Mouse (Mus musculus) urinary bladder, adult 2 months (tissue): ENCODE data around the gene Trappc1. TPM values are rescaled to one million over a fixed set of nuclear protein-coding genes. Genes with fewer than 3 reads are reported as not detected.

Experiments
- DNase-seq: peaks from one replicate; pipeline ENCODE4 v3.0.0; 2022; ENCODE audit warnings: low spot score
- polyA plus RNA-seq: library from polyadenylated mRNA; depleted of rRNA; stranded (reverse); fragments of >200 nt; gene quantifications from 2 replicates; pipeline ENCODE4 v1.2.3, GENCODE M21; 2012; rRNA removed

Trappc1 gene
- polyA plus RNA-seq, 1 experiment: 56.2 TPM

- no peak for DNase-seq
These were observed 45.6 kb downstream of the Trappc1 start, which contains the start of gene Chd3 for GRCm38 (mm10) chr11:69369215-69369989. Gene Chd3, minus strand, starts transcription at chr11:69369406.

- no peak for DNase-seq
These were observed 46.4 kb downstream of the Trappc1 start for GRCm38 (mm10) chr11:69369990-69370816.

GRCm38 (mm10) chr11:69370817-69371215 is 47.0 kb downstream of the Trappc1 start:
- DNase-seq: no peak

- DNase-seq: no peak
These were observed 47.8 kb downstream of the Trappc1 start for GRCm38 (mm10) chr11:69371601-69372000.

GRCm38 (mm10) chr11:69372056-69372779 is 48.4 kb downstream of the Trappc1 start:
- no peak for DNase-seq

- DNase-seq: no peak
These were observed 49.0 kb downstream of the Trappc1 start for GRCm38 (mm10) chr11:69372780-69373170.

- no peak for DNase-seq
These were observed 49.6 kb downstream of the Trappc1 start for GRCm38 (mm10) chr11:69373223-69373965.

Other genes with a start within 250 kb of the Trappc1 start
- gene Vamp2, start 235.5 kb upstream of the Trappc1 start, polyA plus RNA-seq: 163 and 180 TPM in 2 replicates
- 26.8 and 28.5 TPM in 2 replicates for gene Per1, start 228.8 kb upstream of the Trappc1 start, polyA plus RNA-seq
- gene Hes7, start 203.6 kb upstream of the Trappc1 start, polyA plus RNA-seq: 0.24 and 0.37 TPM in 2 replicates
- gene 9130213A22Rik, start 201.4 kb upstream of the Trappc1 start, polyA plus RNA-seq: 0.74 and 0.78 TPM in 2 replicates
- 4.2 and 5.4 TPM in 2 replicates for gene Aloxe3, start 198.1 kb upstream of the Trappc1 start, polyA plus RNA-seq
- gene Alox12b, start 167.0 kb upstream of the Trappc1 start, polyA plus RNA-seq: 0.03 TPM in 1 of 2 replicates, not detected in the other
- gene Alox8, start 126.1 kb upstream of the Trappc1 start, polyA plus RNA-seq: 0.14 and 0.60 TPM in 2 replicates
- gene Gucy2e, start 86.9 kb upstream of the Trappc1 start, polyA plus RNA-seq: 0.01 and 0.03 TPM in 2 replicates
- 9.2 and 10.8 TPM in 2 replicates for gene Cntrob, start 205 bp upstream of the Trappc1 start, polyA plus RNA-seq
- gene Kcnab3, start 2.3 kb downstream of the Trappc1 start, polyA plus RNA-seq: 1.6 TPM in 2 replicates
- gene Rnf227, start 16.5 kb downstream of the Trappc1 start, polyA plus RNA-seq: 3.0 and 4.2 TPM in 2 replicates
- 85.5 and 132 TPM in 2 replicates for gene Chd3, start 45.4 kb downstream of the Trappc1 start, polyA plus RNA-seq
- gene Naa38, start 71.5 kb downstream of the Trappc1 start, polyA plus RNA-seq: 143 and 188 TPM in 2 replicates
- gene Cyb5d1, start 71.7 kb downstream of the Trappc1 start, polyA plus RNA-seq: 43.0 and 48.0 TPM in 2 replicates
- 11.5 and 11.6 TPM in 2 replicates for gene Tmem88, start 74.3 kb downstream of the Trappc1 start, polyA plus RNA-seq
- gene Kdm6b, start 89.7 kb downstream of the Trappc1 start, polyA plus RNA-seq: 3.3 and 10.7 TPM in 2 replicates
- 0.19 and 0.22 TPM in 2 replicates for gene Dnah2, start 225.1 kb downstream of the Trappc1 start, polyA plus RNA-seq
- gene Efnb3, start 236.2 kb downstream of the Trappc1 start, polyA plus RNA-seq: 0.99 and 1.1 TPM in 2 replicates